Mouse (Mus musculus) embryonic fibroblast, embryonic 13.5 days (primary cell): ENCODE results near the gene Rgs19. TPM values are rescaled to one million over a fixed set of nuclear protein-coding genes. Genes with fewer than 3 reads are reported as not detected.

Source experiments
- H3K27ac ChIP-seq: 2 replicates; pipeline ENCODE4 v1.5.1; 2012; ENCODE audit warnings: low read length, control low read depth, inconsistent platforms; ENCODE audit not compliant: insufficient read depth
- H3K4me1 ChIP-seq: 2 replicates; pipeline ENCODE4 v1.6.1; 2011; ENCODE audit warnings: low read length; ENCODE audit not compliant: control insufficient read depth, insufficient read depth
- H3K4me3 ChIP-seq: 2 replicates; pipeline ENCODE4 v1.5.1; 2011; ENCODE audit warnings: mild to moderate bottlenecking, control low read depth, low read length; ENCODE audit not compliant: insufficient read depth
- CTCF ChIP-seq: IDR thresholded peaks from 2 replicates; pipeline ENCODE4 v1.5.1; 2011; ENCODE audit warnings: mild to moderate bottlenecking, control low read depth, low read length, moderate library complexity, borderline replicate concordance; ENCODE audit not compliant: insufficient read depth
- POLR2A ChIP-seq: IDR thresholded peaks from 2 replicates; pipeline ENCODE4 v1.6.1; 2011; ENCODE audit warnings: low read depth, mild to moderate bottlenecking, control low read depth, low read length, moderate library complexity
- polyA plus RNA-seq: library from polyadenylated mRNA; stranded (reverse); fragments of >200 nt; gene quantifications from 2 replicates; pipeline ENCODE4 v1.2.4, GENCODE M21; 2011; ENCODE audit warnings: low read depth; ENCODE audit not compliant: missing spikeins, insufficient read length

Rgs19 gene
- polyA plus RNA-seq, 1 experiment = 87.1 TPM

- Histone ChIP-seq H3K4me1 (no peaks in the 10 kb centered on the region), H3K27ac (no peak overlapping the region), H3K4me3 (no peak overlapping the region)
- TF ChIP-seq CTCF (no peak), POLR2A (no peak)
These were observed 8.1 kb downstream of the Rgs19 start for GRCm38 (mm10) chr2:181685686-181686085.

GRCm38 (mm10) chr2:181684713-181685112 is 9.1 kb downstream of the Rgs19 start:
- Histone ChIP-seq H3K4me3 (no peak overlapping the region), H3K27ac (no peak overlapping the region), H3K4me1 (no peaks in the 10 kb centered on the region)
- TF ChIP-seq POLR2A = no peak
- TF ChIP-seq CTCF = no peak

DNA sequence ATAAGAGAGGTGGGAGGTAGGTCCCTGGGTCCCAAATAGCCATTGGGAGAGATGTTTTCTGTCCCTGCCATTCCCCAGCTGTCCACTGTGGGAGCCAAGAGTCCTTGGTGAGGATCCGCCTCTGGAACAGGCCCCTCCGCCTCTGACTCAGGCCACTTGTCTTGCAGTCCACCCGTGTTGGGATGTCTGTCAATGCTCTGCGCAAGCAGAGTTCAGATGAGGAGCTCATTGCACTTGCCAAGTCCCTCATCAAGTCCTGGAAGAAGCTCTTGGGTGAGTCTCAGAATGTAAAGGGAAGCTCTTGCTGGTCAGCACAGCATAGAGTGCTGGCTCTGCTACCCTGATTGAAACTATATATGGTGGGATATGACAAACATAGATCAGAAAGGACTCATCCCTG is 10.4 kb downstream of the Rgs19 start:
- no peak for TF ChIP-seq CTCF
- no peak for TF ChIP-seq POLR2A
- H3K4me1 ChIP-seq = no peaks in the 10 kb centered on the region
- H3K27ac ChIP-seq = no peak overlapping the region
- no peak overlapping the region for H3K4me3 ChIP-seq

- TF ChIP-seq POLR2A (no peak), CTCF (no peak)
- Histone ChIP-seq H3K4me3 (no peak overlapping the region), H3K27ac (no peak overlapping the region), H3K4me1 (no peaks in the 10 kb centered on the region)
These were observed 11.8 kb downstream of the Rgs19 start for GRCm38 (mm10) chr2:181681978-181682377.

DNA sequence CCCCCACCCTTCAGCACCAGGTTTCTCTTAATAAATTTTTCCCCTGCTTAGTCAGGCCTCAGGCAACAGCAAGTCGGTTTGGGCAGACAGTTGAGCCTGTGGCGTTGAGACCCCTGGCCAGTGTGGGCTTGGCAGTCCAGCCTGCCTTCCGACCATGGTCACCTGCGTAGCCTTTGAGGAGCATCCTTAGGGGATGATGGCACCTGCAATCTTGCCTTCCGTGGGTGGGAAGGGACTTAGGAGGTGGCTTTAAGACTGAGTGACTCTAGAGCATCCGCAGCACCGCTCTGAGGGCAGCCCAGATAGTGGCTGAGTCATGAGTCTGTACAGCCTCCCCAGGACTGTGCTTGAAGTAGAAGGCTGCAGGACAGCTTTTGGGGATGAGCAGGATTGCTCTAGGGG is 13.1 kb downstream of the Rgs19 start:
- TF ChIP-seq CTCF (no peak), POLR2A (peak; percentile 46; the same call in 1 of the 2 replicates)
- H3K4me3 ChIP-seq = peak overlapping the region; percentile 54
- no peak overlapping the region for H3K27ac ChIP-seq
- no peaks in the 10 kb centered on the region for H3K4me1 ChIP-seq

- no peak within 1 kb of the TSS for H3K27ac ChIP-seq
- TF ChIP-seq CTCF (no peak), POLR2A (peak; percentile 52)
These were observed 13.6 kb downstream of the Rgs19 start, which contains the start of gene Tcea2 for GRCm38 (mm10) chr2:181679951-181680715. Gene Tcea2 (plus strand): TSS chr2:181680310.

DNA sequence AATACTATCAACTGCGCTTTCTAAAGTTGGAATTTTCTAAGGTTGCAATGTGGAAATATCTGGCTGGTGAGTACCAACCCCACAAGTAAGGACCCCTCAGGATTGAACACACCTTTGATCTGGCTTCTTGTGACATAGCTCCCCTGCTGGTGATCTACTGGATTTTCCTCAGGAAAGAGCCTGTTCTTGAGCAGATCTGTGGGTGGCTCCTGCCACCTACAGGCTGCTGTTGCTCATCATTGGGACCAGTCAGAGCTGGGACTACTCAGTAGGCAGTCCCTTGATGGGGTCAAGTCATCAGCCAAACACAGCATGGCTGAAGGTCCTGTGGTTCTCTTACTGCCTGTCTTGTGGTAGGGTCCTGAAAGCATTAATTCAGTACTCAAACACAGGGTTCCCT is 15.0 kb downstream of the Rgs19 start:
- Histone ChIP-seq H3K27ac (no peak overlapping the region), H3K4me3 (no peak overlapping the region), H3K4me1 (no peaks in the 10 kb centered on the region)
- TF ChIP-seq CTCF = peak; percentile 74
- no peak for TF ChIP-seq POLR2A

More at GRCm38 (mm10) chr2:181679951-181680715, 13.6 kb downstream of the Rgs19 start, which contains the start of gene Tcea2:
- Histone ChIP-seq H3K4me3 (peak within 1 kb of the TSS; percentile 54), H3K4me1 (no peaks in the 10 kb centered on the region)

- TF ChIP-seq CTCF = no peak
- TF ChIP-seq POLR2A = no peak
- H3K4me1 ChIP-seq = no peaks in the 10 kb centered on the region
- H3K4me3 ChIP-seq = no peak overlapping the region
- no peak overlapping the region for H3K27ac ChIP-seq
These were observed 16.1 kb downstream of the Rgs19 start for GRCm38 (mm10) chr2:181677755-181678098.

GRCm38 (mm10) chr2:181677096-181677754 is 16.6 kb downstream of the Rgs19 start:
- no peak overlapping the region for H3K27ac ChIP-seq
- H3K4me3 ChIP-seq = no peak overlapping the region
- TF ChIP-seq POLR2A (no peak), CTCF (no peak)
- no peaks in the 10 kb centered on the region for H3K4me1 ChIP-seq

DNA sequence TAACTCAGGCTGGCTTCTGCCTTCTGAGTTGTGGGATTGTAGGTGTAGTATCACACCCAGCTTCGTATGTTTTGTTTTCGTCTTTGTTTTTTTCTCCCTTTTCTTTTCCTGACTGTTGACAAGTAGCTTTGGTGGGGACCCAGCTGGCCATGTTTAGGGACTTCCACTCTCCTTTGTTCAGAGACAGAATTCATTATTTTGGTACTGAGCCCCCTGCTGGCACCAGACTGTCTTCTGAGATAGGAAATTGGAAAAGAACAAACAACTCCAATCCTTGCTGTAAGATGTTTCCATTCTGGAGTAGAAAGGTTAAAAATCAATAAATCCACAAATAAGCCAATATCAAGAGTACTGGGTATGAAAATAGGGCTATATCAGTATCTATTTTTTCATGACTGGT is 17.4 kb downstream of the Rgs19 start:
- Histone ChIP-seq H3K4me3 (no peak overlapping the region), H3K4me1 (no peaks in the 10 kb centered on the region), H3K27ac (no peak overlapping the region)
- TF ChIP-seq POLR2A = no peak
